Mouse (Mus musculus): Measurements from ENCODE around the gene Hist1h2bp. TPM values are rescaled to one million over a fixed set of nuclear protein-coding genes. Genes with fewer than 3 reads are reported as not detected.
"Not testable (repeated sequence)": the region's sequence is repeated elsewhere in the genome, so short reads cannot be mapped to it uniquely, and the experiment has no call there.

Hist1h2bp gene
- polyA plus RNA-seq, 1 experiment: not detected

GRCm38 (mm10) chr13:21784311-21784710, 3.0 kb upstream of the Hist1h2bp start:
- 58% methylated on average over 6 of the region's 6 CpGs for WGBS
- H3K27ac ChIP-seq (ENCODE audit: insufficient read depth, low read depth, low read length): no peak overlapping the region

GRCm38 (mm10) chr13:21786189-21786898, 917 bp upstream of the Hist1h2bp start:
- WGBS: 21% methylated on average over 8 of the region's 8 CpGs
- no peak for DNase-seq
- H3K27ac ChIP-seq (ENCODE audit: insufficient read depth, low read depth, low read length): no peak overlapping the region
- H3K36me3 ChIP-seq (ENCODE audit: control insufficient read depth, insufficient read depth, low read length): no peaks in the 10 kb centered on the region
- H3K4me3 ChIP-seq (ENCODE audit: insufficient read depth, low read depth, low read length): no peak overlapping the region
- no peaks in the 10 kb centered on the region for H3K4me1 ChIP-seq (ENCODE audit: control insufficient read depth, insufficient read depth, low read length)
- no peaks in the 10 kb centered on the region; the same call in none of the 2 replicates for H3K27me3 ChIP-seq (replicated peaks; ENCODE audit: control insufficient read depth, insufficient read depth, low read length)
- no peak for TF ChIP-seq POLR2A (IDR thresholded peaks at IDR 0.05; ENCODE audit: low read depth, low read length)
- TF ChIP-seq CTCF (conservative IDR thresholded peaks at IDR 0.05; ENCODE audit: insufficient read depth, insufficient read length, low read depth, low read length): no peak

More at GRCm38 (mm10) chr13:21784311-21784710, 3.0 kb upstream of the Hist1h2bp start:
- TF ChIP-seq POLR2A (IDR thresholded peaks at IDR 0.05; ENCODE audit: low read depth, low read length) (no peak), CTCF (conservative IDR thresholded peaks at IDR 0.05; ENCODE audit: insufficient read depth, insufficient read length, low read depth, low read length) (no peak)
- no peaks in the 10 kb centered on the region for H3K36me3 ChIP-seq (ENCODE audit: control insufficient read depth, insufficient read depth, low read length)
- H3K4me3 ChIP-seq (ENCODE audit: insufficient read depth, low read depth, low read length): no peak overlapping the region
- no peaks in the 10 kb centered on the region; the same call in none of the 2 replicates for H3K27me3 ChIP-seq (replicated peaks; ENCODE audit: control insufficient read depth, insufficient read depth, low read length)
- H3K4me1 ChIP-seq (ENCODE audit: control insufficient read depth, insufficient read depth, low read length): no peaks in the 10 kb centered on the region; the same call in 1 of the 2 replicates
- no peak for DNase-seq

DNA sequence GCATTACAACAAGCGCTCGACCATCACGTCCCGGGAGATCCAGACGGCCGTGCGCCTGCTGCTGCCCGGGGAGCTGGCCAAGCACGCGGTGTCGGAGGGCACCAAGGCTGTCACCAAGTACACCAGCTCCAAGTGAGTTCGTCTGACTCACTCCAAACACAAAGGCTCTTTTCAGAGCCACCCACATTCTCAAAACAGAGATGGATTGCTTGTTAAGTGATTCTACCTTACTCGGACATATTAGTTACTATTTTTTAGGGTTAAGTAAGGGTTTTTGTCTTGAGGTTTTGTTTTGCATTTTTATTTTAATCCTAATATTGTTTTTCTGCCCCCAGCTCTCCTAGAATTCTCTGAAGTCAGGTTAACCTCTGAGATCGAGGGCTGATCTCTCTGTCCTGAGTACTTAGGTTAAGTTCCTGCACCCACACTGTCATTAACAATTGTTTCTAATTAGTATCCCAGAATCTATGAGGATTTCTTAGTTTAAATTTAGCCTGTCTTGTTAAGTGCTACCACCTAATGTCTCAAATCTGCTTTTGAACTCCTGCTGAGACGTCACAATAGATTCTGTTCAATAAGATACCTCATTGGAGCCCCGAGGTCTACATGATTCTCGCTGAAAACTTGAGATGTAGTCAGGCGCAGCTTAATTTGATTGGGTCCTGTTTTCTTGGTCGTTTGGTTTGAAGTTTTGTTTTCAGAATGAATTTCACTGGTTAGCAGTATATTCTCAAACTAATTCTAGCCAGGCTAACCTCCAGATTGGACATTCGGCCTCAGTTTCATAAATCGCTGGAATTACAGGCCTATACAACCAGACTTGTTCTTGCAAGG, 716 bp downstream of the Hist1h2bp start:
- Histone ChIP-seq H3K4me1 (ENCODE audit: control insufficient read depth, insufficient read depth, low read length) (no peaks in the 10 kb centered on the region), H3K27me3 (replicated peaks; ENCODE audit: control insufficient read depth, insufficient read depth, low read length) (no peaks in the 10 kb centered on the region; the same call in none of the 2 replicates), H3K36me3 (ENCODE audit: control insufficient read depth, insufficient read depth, low read length) (no peaks in the 10 kb centered on the region), H3K27ac (ENCODE audit: insufficient read depth, low read depth, low read length) (no peak overlapping the region), H3K4me3 (ENCODE audit: insufficient read depth, low read depth, low read length) (no peak overlapping the region)
- DNase-seq: no peak
- no peak for TF ChIP-seq CTCF (conservative IDR thresholded peaks at IDR 0.05; ENCODE audit: insufficient read depth, insufficient read length, low read depth, low read length)
- no peak for TF ChIP-seq POLR2A (IDR thresholded peaks at IDR 0.05; ENCODE audit: low read depth, low read length)
- 43% methylated on average over 17 of the region's 21 CpGs for WGBS

- H3K4me1 ChIP-seq (ENCODE audit: control insufficient read depth, insufficient read depth, low read length): no peaks in the 10 kb centered on the region
- TF ChIP-seq POLR2A (IDR thresholded peaks at IDR 0.05; ENCODE audit: low read depth, low read length): no peak
- no peak for TF ChIP-seq CTCF (conservative IDR thresholded peaks at IDR 0.05; ENCODE audit: insufficient read depth, insufficient read length, low read depth, low read length)
- H3K27ac ChIP-seq (ENCODE audit: insufficient read depth, low read depth, low read length): no peak overlapping the region
- H3K27me3 ChIP-seq (replicated peaks; ENCODE audit: control insufficient read depth, insufficient read depth, low read length): no peaks in the 10 kb centered on the region; the same call in 1 of the 2 replicates
- H3K36me3 ChIP-seq (ENCODE audit: control insufficient read depth, insufficient read depth, low read length): no peaks in the 10 kb centered on the region
- DNase-seq: no peak
- 57% methylated on average over 6 of the region's 6 CpGs for WGBS
- no peak overlapping the region for H3K4me3 ChIP-seq (ENCODE audit: insufficient read depth, low read depth, low read length)
These were observed 2.7 kb downstream of the Hist1h2bp start for GRCm38 (mm10) chr13:21789925-21790324.

GRCm38 (mm10) chr13:21790601-21791283, 3.5 kb downstream of the Hist1h2bp start:
- Histone ChIP-seq H3K4me3 (ENCODE audit: insufficient read depth, low read depth, low read length) (no peak overlapping the region), H3K27ac (ENCODE audit: insufficient read depth, low read depth, low read length) (no peak overlapping the region), H3K36me3 (ENCODE audit: control insufficient read depth, insufficient read depth, low read length) (no peaks in the 10 kb centered on the region), H3K4me1 (ENCODE audit: control insufficient read depth, insufficient read depth, low read length) (no peaks in the 10 kb centered on the region), H3K27me3 (replicated peaks; ENCODE audit: control insufficient read depth, insufficient read depth, low read length) (no peaks in the 10 kb centered on the region; the same call in 1 of the 2 replicates)
- no peak for TF ChIP-seq CTCF (conservative IDR thresholded peaks at IDR 0.05; ENCODE audit: insufficient read depth, insufficient read length, low read depth, low read length)
- TF ChIP-seq POLR2A (IDR thresholded peaks at IDR 0.05; ENCODE audit: low read depth, low read length): no peak
- DNase-seq: no peak
- WGBS: 14% methylated on average over 18 of the region's 18 CpGs

- Histone ChIP-seq H3K27me3 (replicated peaks; ENCODE audit: control insufficient read depth, insufficient read depth, low read length) (no peaks in the 10 kb centered on the region), H3K27ac (ENCODE audit: insufficient read depth, low read depth, low read length) (no peak overlapping the region), H3K36me3 (ENCODE audit: control insufficient read depth, insufficient read depth, low read length) (no peaks in the 10 kb centered on the region), H3K4me1 (ENCODE audit: control insufficient read depth, insufficient read depth, low read length) (no peaks in the 10 kb centered on the region), H3K4me3 (ENCODE audit: insufficient read depth, low read depth, low read length) (no peak overlapping the region)
- TF ChIP-seq POLR2A (IDR thresholded peaks at IDR 0.05; ENCODE audit: low read depth, low read length): no peak
- TF ChIP-seq CTCF (conservative IDR thresholded peaks at IDR 0.05; ENCODE audit: insufficient read depth, insufficient read length, low read depth, low read length): no peak
- WGBS: 94% methylated on average over 7 of the region's 7 CpGs
- no peak for DNase-seq
These were observed 8.3 kb downstream of the Hist1h2bp start for GRCm38 (mm10) chr13:21795584-21795983.

DNA sequence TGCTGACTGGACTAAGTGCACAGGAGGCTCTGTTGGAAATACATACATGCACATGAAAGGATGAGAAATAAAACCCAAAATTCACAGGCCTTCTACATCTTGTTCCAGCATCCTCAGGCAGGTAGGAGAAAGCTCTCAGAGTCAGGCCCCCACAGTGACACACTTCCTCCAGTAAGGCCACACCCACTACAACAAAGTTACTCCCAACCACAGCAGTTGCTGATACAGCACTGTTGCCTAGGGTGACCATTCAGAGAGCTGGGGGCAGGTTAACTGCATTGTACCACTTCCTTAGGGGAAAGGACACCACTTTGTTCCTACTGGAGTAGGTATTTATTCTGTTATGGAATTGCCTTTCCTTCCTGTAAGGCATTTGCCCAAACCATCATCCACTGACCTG, 9.9 kb downstream of the Hist1h2bp start:
- not testable (repeated sequence) for DNase-seq; H3K27ac ChIP-seq (ENCODE audit: insufficient read depth, low read depth, low read length); H3K36me3 ChIP-seq (ENCODE audit: control insufficient read depth, insufficient read depth, low read length); H3K4me1 ChIP-seq (ENCODE audit: control insufficient read depth, insufficient read depth, low read length); H3K4me3 ChIP-seq (ENCODE audit: insufficient read depth, low read depth, low read length); H3K27me3 ChIP-seq (replicated peaks; ENCODE audit: control insufficient read depth, insufficient read depth, low read length)

DNA sequence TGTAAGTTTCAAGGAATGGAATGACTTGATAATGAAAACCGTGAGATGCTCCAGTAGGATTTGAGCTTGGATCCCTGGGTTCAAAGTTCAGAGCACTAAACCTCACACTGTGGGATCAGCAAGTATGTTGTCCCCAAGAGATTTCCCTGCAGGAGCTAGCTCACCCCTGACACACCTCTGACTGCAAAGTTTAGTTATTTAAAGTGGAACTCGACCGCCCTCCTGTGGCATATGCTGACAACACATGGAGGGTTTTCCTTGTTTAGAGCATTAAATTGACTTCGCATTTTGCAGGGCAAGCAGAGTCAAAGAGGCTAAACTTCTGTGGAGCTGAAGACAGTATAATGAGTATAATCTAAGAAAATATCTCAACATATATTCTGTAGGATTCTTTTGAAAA, 15.8 kb downstream of the Hist1h2bp start:
- H3K27ac ChIP-seq (ENCODE audit: insufficient read depth, low read depth, low read length); H3K36me3 ChIP-seq (ENCODE audit: control insufficient read depth, insufficient read depth, low read length): not testable (repeated sequence)

DNA sequence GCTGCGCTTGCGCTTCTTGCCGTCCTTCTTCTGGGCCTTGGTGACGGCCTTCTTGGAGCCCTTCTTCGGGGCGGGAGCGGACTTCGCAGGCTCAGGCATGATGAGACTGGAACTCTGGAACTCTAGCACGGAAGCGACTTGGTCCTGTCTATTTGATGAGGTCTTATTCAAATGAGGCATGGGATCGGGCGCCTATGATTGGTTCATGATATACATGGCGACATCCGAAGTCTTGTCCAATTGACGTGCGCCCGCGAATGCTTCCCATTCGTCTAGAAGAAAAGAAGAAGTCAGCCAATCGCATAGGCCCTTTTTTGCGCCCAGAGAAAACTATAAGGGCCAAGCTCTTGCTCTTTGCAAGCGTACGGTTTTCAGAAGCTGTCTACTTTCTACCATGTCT, 22.8 kb downstream of the Hist1h2bp start, which contains the start of the genes Hist1h2bq and Hist1h2ao:
Gene Hist1h2bq (minus strand): TSS at position 125 of the 400 bp plus-strand sequence.
Gene Hist1h2ao (plus strand): TSS at position 393 of the 400 bp plus-strand sequence.
- H3K27me3 ChIP-seq (replicated peaks; ENCODE audit: control insufficient read depth, insufficient read depth, low read length); H3K27ac ChIP-seq (ENCODE audit: insufficient read depth, low read depth, low read length); H3K4me3 ChIP-seq (ENCODE audit: insufficient read depth, low read depth, low read length); H3K36me3 ChIP-seq (ENCODE audit: control insufficient read depth, insufficient read depth, low read length); DNase-seq; H3K4me1 ChIP-seq (ENCODE audit: control insufficient read depth, insufficient read depth, low read length): not testable (repeated sequence)
- no CpG with 5 or more reads among the region's 23 CpGs for WGBS

More for the DNA sequence above, 15.8 kb downstream of the Hist1h2bp start:
- H3K4me3 ChIP-seq (ENCODE audit: insufficient read depth, low read depth, low read length); DNase-seq; H3K27me3 ChIP-seq (replicated peaks; ENCODE audit: control insufficient read depth, insufficient read depth, low read length); H3K4me1 ChIP-seq (ENCODE audit: control insufficient read depth, insufficient read depth, low read length): not testable (repeated sequence)
- no CpG with 5 or more reads among the region's 4 CpGs for WGBS
